Mouse (Mus musculus) lung, postnatal 0 days (tissue): ENCODE results near the gene Rsf1. TPM values are rescaled to one million over a fixed set of nuclear protein-coding genes. Genes with fewer than 3 reads are reported as not detected.
A peak's percentile ranks its signal among the peaks of the same experiment; 100 is the strongest.

Source experiments
- ATAC-seq: fragments of 200-750 bp; cut with Nextera tagmentation; 2 replicates; pipeline ENCODE4 v1.8.0; 2017; ENCODE audit warnings: moderate library complexity
- DNase-seq: peaks from one replicate; pipeline ENCODE4 v3.0.0-alpha.2; 2016; ENCODE audit warnings: low spot score
- H3K27ac ChIP-seq: fragments of 300-500 bp; sonication (generic); 2 replicates; pipeline ENCODE4 v1.5.1; 2014; ENCODE audit warnings: antibody characterized with exemption, mild to moderate bottlenecking, low read length, mixed read lengths
- H3K27me3 ChIP-seq: fragments of 300-500 bp; sonication (generic); replicated peaks from 2 replicates; pipeline ENCODE4 v1.6.1; 2014; ENCODE audit warnings: low read length, mixed read lengths; ENCODE audit not compliant: insufficient read depth
- H3K36me3 ChIP-seq: fragments of 300-500 bp; sonication (generic); 2 replicates; pipeline ENCODE4 v1.6.1; 2014; ENCODE audit warnings: low read length, mixed read lengths; ENCODE audit not compliant: insufficient read depth
- H3K4me1 ChIP-seq: fragments of 300-500 bp; sonication (generic); 2 replicates; pipeline ENCODE4 v1.6.1; 2014; ENCODE audit warnings: antibody characterized with exemption, low read depth, low read length, mixed read lengths; ENCODE audit not compliant: insufficient read depth
- H3K4me2 ChIP-seq: fragments of 300-500 bp; sonication (generic); replicated peaks from 2 replicates; pipeline ENCODE4 v1.6.1; 2014; ENCODE audit warnings: low read depth, mild to moderate bottlenecking, low read length, moderate library complexity, mixed read lengths
- H3K4me3 ChIP-seq: fragments of 300-500 bp; sonication (generic); 2 replicates; pipeline ENCODE4 v1.5.1; 2014; ENCODE audit warnings: low read depth, low read length
- H3K9ac ChIP-seq: fragments of 300-500 bp; sonication (generic); replicated peaks from 2 replicates; pipeline ENCODE4 v1.6.1; 2014; ENCODE audit warnings: low read depth, mild to moderate bottlenecking
- H3K9me3 ChIP-seq: fragments of 300-500 bp; sonication (generic); 2 replicates; pipeline ENCODE4 v1.6.1; 2016; ENCODE audit warnings: low read length, mixed read lengths
- CTCF ChIP-seq: IDR thresholded peaks from 2 replicates; pipeline ENCODE4 v1.5.1; 2016; ENCODE audit warnings: antibody characterized with exemption, mild to moderate bottlenecking
- EP300 ChIP-seq: IDR thresholded peaks from 2 replicates; pipeline ENCODE4 v1.6.1; 2016; ENCODE audit warnings: antibody characterized with exemption, mild to moderate bottlenecking, control low read depth
- WGBS: fragments of 180-500 bp; shearing (Covaris S2); extraction: QIAGEN DNeasy Blood & Tissue Kit; methylation state at CpG from one replicate; pipeline ENCODE4 v1.1.7; 2014; 5-methylcytosine and 5-hydroxymethylcytosine counted together
- polyA plus RNA-seq: library from polyadenylated mRNA; unstranded; fragments of >200 nt; fragmentation: Nextera tagmentation; extraction: Ambion mirVana; gene quantifications from 2 replicates; pipeline ENCODE4 v1.2.1, GENCODE M21; 2015

Gene Rsf1
- polyA plus RNA-seq: 16.2 and 17.4 TPM in 2 replicates

DNA sequence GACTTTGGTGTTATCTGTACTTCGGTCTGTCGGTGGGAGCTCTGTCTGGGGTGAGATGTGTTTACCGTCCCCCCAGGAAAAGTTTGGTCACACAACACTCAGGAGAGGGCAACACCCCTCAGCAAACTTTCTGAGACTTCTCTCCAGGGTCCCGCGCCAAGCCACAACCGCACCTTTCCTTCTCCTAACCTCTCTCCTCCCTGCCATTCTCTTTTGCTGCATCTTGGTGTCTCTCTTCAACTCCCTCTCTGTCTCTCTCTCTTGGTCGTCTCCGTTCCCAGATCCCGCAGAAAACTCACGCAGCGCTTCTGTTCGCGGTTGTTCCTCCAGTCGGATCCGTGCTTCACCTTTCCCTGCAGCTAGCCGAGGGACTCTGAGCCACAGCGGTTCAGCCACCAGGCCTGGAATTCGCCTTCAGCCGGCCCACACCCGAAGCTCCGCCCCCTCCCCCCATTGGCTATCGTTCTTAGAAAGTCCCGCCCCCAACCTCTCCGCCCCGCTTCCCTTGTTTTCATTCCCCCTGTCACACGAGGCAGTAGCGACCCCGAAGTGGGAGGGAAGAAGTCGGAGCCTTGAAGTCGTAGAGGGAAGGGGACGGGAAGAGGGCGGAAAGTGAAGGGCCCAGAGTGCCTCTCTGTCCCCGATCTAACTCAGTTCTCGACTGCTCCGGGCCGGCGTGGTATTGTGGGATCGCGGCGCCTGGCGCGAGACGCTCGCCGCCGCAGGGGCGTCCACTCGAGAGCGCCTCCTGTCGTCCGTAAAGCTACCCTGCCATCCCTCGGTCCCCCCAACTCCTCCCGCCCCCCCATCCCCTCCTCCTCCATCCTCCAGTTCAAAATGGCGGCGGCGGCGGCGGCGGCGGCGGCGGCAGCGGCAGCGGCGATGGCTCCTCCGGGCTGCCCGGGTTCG, at the start of gene Rsf1, which contains the start of gene Aamdc:
Rsf1 (plus strand) TSS at position 823 of the 909 bp plus-strand sequence.
Aamdc (minus strand) TSS at position 431 of the 909 bp plus-strand sequence.
- under 1% methylated on average over 52 of the region's 68 CpGs for WGBS
- peak within 1 kb of the TSS; percentile 99 for H3K4me3 ChIP-seq
- peak within 1 kb of the TSS; percentile 70 for H3K9ac ChIP-seq
- H3K4me1 ChIP-seq: no peaks in the 10 kb centered on the region; the same call in 1 of the 2 replicates
- no peaks in the 10 kb centered on the region for H3K36me3 ChIP-seq
- H3K4me2 ChIP-seq: peak within 1 kb of the TSS; percentile 87
- H3K9me3 ChIP-seq: no peaks in the 10 kb centered on the region
- peak; percentile 96 for ATAC-seq
- H3K27me3 ChIP-seq: no peaks in the 10 kb centered on the region
- TF ChIP-seq CTCF (peak; percentile 76), EP300 (0 out of 2 replicates have a peak, but pooled peaks have one; percentile 16)
- peak; percentile 99 for DNase-seq
- H3K27ac ChIP-seq: peak within 1 kb of the TSS; percentile 97

DNA sequence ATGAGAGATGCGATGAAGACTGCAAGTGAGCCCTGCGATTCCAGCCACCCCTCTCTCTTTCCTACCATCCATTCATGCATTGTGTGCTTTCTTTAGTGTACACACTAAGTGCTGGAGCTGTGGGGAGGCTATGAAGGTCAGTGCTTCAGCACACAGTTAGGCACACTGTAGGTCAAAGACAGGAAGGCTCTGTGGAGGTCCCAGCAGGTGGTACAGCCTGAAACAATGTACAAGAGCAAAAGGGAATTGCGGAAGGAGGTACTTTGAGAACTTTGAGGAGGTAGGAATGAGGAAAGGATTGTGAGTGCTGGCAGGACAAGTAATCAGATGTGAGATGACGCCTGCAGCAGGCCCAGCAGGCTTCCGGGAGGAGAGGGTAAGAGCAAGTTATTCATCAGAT, 44.2 kb upstream of the Rsf1 start:
- H3K9ac ChIP-seq: no peak overlapping the region
- no peak overlapping the region for H3K27ac ChIP-seq
- no peaks in the 10 kb centered on the region for H3K27me3 ChIP-seq
- DNase-seq (no peak), ATAC-seq (no peak)
- no peak for TF ChIP-seq EP300
- no peak for TF ChIP-seq CTCF
- H3K4me1 ChIP-seq: no peaks in the 10 kb centered on the region
- 88% methylated on average over 5 of the region's 5 CpGs for WGBS
- peaks cover 41% of the 10 kb centered on the region for H3K36me3 ChIP-seq
- H3K4me3 ChIP-seq: no peak overlapping the region
- H3K9me3 ChIP-seq: no peaks in the 10 kb centered on the region
- no peak overlapping the region for H3K4me2 ChIP-seq

DNA sequence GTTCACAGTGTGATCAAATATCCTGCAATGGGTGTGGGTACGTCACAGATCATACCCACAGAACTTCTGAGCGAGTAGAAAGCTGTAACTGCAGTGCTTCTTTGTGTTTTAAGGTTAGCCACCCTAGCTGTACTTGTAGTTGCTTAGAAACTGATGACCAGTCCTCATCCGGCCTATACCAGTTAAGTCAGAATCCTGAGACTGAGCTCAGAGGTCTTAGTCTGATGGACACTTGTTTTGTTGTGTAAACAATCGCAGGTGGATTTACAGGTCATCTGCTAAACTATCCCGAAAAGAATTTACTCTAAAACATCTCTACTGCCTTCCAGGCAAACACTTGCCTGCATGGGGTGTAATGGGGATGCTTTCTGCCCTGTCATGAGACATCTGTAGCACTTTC, 43.1 kb upstream of the Rsf1 start:
- Histone ChIP-seq H3K9ac (no peak overlapping the region), H3K9me3 (no peaks in the 10 kb centered on the region), H3K27ac (no peak overlapping the region), H3K4me2 (no peak overlapping the region), H3K4me1 (no peaks in the 10 kb centered on the region), H3K36me3 (peaks cover 44% of the 10 kb centered on the region), H3K27me3 (no peaks in the 10 kb centered on the region), H3K4me3 (no peak overlapping the region)
- DNase-seq (no peak), ATAC-seq (no peak)
- TF ChIP-seq EP300: no peak
- WGBS: 90% methylated on average over 5 of the region's 5 CpGs

- Histone ChIP-seq H3K4me2 (no peak overlapping the region), H3K9me3 (no peaks in the 10 kb centered on the region), H3K27ac (no peak overlapping the region), H3K4me3 (no peak overlapping the region), H3K36me3 (0 out of 2 replicates have a peak, but pooled peaks cover 5% of the 10 kb centered on the region), H3K9ac (no peak overlapping the region), H3K4me1 (no peaks in the 10 kb centered on the region), H3K27me3 (no peaks in the 10 kb centered on the region)
- DNase-seq (no peak), ATAC-seq (no peak)
- WGBS: 85% methylated on average over 2 of the region's 2 CpGs
- no peak for TF ChIP-seq CTCF
- no peak for TF ChIP-seq EP300
Observed at GRCm38 (mm10) chr7:97546462-97546861, 33.2 kb upstream of the Rsf1 start.

DNA sequence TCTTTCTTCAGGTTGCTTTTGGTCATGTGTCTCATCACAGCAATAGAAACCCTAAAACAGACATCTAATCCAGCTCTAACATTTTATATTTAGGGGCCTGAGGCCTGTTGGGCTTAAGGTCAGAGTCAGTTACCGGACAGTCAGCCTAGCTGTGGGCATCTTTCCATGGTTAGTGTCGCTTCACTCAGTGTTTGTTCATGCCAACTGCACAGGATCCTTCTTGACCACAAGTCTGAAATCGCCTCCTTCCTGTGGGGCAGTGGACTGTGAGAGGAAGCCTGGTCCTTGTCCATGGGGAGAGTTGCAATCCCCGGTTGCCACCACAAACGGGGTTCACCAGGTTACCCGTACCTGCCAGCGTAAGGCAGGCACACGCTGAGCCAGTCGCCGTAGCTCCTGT, 30.4 kb upstream of the Rsf1 start:
- ATAC-seq (no peak), DNase-seq (no peak)
- H3K4me3 ChIP-seq: no peak overlapping the region
- no peak overlapping the region for H3K9ac ChIP-seq
- no peak overlapping the region for H3K4me2 ChIP-seq
- H3K4me1 ChIP-seq: no peaks in the 10 kb centered on the region
- no peaks in the 10 kb centered on the region for H3K36me3 ChIP-seq
- no peak overlapping the region for H3K27ac ChIP-seq
- no peaks in the 10 kb centered on the region for H3K27me3 ChIP-seq
- H3K9me3 ChIP-seq: no peaks in the 10 kb centered on the region
- TF ChIP-seq EP300: no peak
- TF ChIP-seq CTCF: no peak
- WGBS: 90% methylated on average over 10 of the region's 10 CpGs

GRCm38 (mm10) chr7:97550673-97551072, 29.0 kb upstream of the Rsf1 start:
- TF ChIP-seq EP300 (no peak), CTCF (no peak)
- Histone ChIP-seq H3K36me3 (no peaks in the 10 kb centered on the region), H3K9ac (no peak overlapping the region), H3K27me3 (no peaks in the 10 kb centered on the region), H3K9me3 (no peaks in the 10 kb centered on the region), H3K27ac (no peak overlapping the region), H3K4me3 (no peak overlapping the region), H3K4me2 (no peak overlapping the region), H3K4me1 (no peaks in the 10 kb centered on the region)
- DNase-seq (no peak), ATAC-seq (no peak)
- 86% methylated on average over 9 of the region's 9 CpGs for WGBS
